Mouse (Mus musculus) embryonic fibroblast, embryonic 13.5 days (primary cell): ENCODE data around the gene Lsamp.

Source experiments
- CTCF ChIP-seq: IDR thresholded peaks from 2 replicates; pipeline ENCODE4 v1.5.1; 2011; ENCODE audit warnings: mild to moderate bottlenecking, control low read depth, low read length, moderate library complexity, borderline replicate concordance; ENCODE audit not compliant: insufficient read depth
- POLR2A ChIP-seq: IDR thresholded peaks from 2 replicates; pipeline ENCODE4 v1.6.1; 2011; ENCODE audit warnings: low read depth, mild to moderate bottlenecking, control low read depth, low read length, moderate library complexity

- TF ChIP-seq POLR2A (no peak), CTCF (no peak)
These were observed 1333.8 kb downstream of the Lsamp start for GRCm38 (mm10) chr16:41317992-41318391.
